Mouse (Mus musculus): Measurements from ENCODE around the gene Gm9817. TPM values are rescaled to one million over a fixed set of nuclear protein-coding genes. Genes with fewer than 3 reads are reported as not detected.

Gm9817 gene
- not detected for total RNA-seq (2023)

GRCm38 (mm10) chr13:45078392-45078791, at the start of gene Gm9817:
Gene Gm9817 (plus strand): TSS chr13:45078692.

Other genes with a start within 250 kb of the Gm9817 start
- 22.2 TPM for gene Dtnbp1, start 76.5 kb upstream of the Gm9817 start, total RNA-seq (2023)